Mouse (Mus musculus) midbrain, embryonic 15.5 days (tissue): ENCODE data around the gene Pipox. TPM values are rescaled to one million over a fixed set of nuclear protein-coding genes. Genes with fewer than 3 reads are reported as not detected.

Experiments
- ATAC-seq: fragments of 200-750 bp; cut with Nextera tagmentation; replicated peaks from 2 replicates; pipeline ENCODE4 v1.8.0; 2017; ENCODE audit warnings: moderate TSS enrichment
- H3K27ac ChIP-seq: fragments of 300-500 bp; sonication (generic); 2 replicates; pipeline ENCODE4 v1.5.1; 2015; ENCODE audit warnings: mild to moderate bottlenecking, inconsistent platforms
- H3K27me3 ChIP-seq: fragments of 300-500 bp; sonication (generic); replicated peaks from 2 replicates; pipeline ENCODE4 v1.6.1; 2015; ENCODE audit warnings: inconsistent platforms
- H3K36me3 ChIP-seq: fragments of 300-500 bp; sonication (generic); replicated peaks from 2 replicates; pipeline ENCODE4 v1.6.1; 2015; ENCODE audit warnings: inconsistent platforms
- H3K4me1 ChIP-seq: fragments of 300-500 bp; sonication (generic); 2 replicates; pipeline ENCODE4 v1.6.1; 2015; ENCODE audit warnings: inconsistent platforms
- H3K4me2 ChIP-seq: fragments of 300-500 bp; sonication (generic); 2 replicates; pipeline ENCODE4 v1.6.1; 2015; ENCODE audit warnings: inconsistent platforms, mild to moderate bottlenecking, moderate library complexity
- H3K4me3 ChIP-seq: fragments of 300-500 bp; sonication (generic); 2 replicates; pipeline ENCODE4 v1.5.1; 2015; ENCODE audit warnings: mild to moderate bottlenecking, inconsistent platforms
- H3K9ac ChIP-seq: fragments of 300-500 bp; sonication (generic); 2 replicates; pipeline ENCODE4 v1.6.1; 2015; ENCODE audit warnings: mild to moderate bottlenecking, inconsistent platforms
- H3K9me3 ChIP-seq: fragments of 300-500 bp; sonication (generic); 2 replicates; pipeline ENCODE4 v1.6.1; 2016; ENCODE audit warnings: inconsistent platforms
- WGBS: fragments of 180-500 bp; shearing (Covaris S2); methylation state at CpG from one replicate; pipeline ENCODE4 v1.1.7; 2015; ENCODE audit warnings: mixed read lengths; 5-methylcytosine and 5-hydroxymethylcytosine counted together
- polyA plus RNA-seq: library from polyadenylated mRNA; unstranded; fragments of >200 nt; fragmentation: Nextera tagmentation; extraction: Ambion mirVana; gene quantifications from 2 replicates; pipeline ENCODE4 v1.2.1, GENCODE M21; 2015

Pipox gene
- polyA plus RNA-seq, 1 experiment from 2014 or later, result 5.7 TPM

GRCm38 (mm10) chr11:77832541-77832940, 61.4 kb downstream of the Pipox start:
- peaks cover 29% of the 10 kb centered on the region; the same call in 1 of the 2 replicates for H3K36me3 ChIP-seq
- 91% methylated on average over 4 of the region's 4 CpGs for WGBS
- H3K27me3 ChIP-seq, result no peaks in the 10 kb centered on the region

GRCm38 (mm10) chr11:77830875-77831274, 63.0 kb downstream of the Pipox start:
- no peak overlapping the region for H3K4me2 ChIP-seq
- H3K9ac ChIP-seq, result no peak overlapping the region
- H3K36me3 ChIP-seq, result peaks cover 18% of the 10 kb centered on the region; the same call in 1 of the 2 replicates
- no peaks in the 10 kb centered on the region for H3K27me3 ChIP-seq
- H3K4me3 ChIP-seq, result no peak overlapping the region
- ATAC-seq, result no peak
- peaks cover 21% of the 10 kb centered on the region for H3K4me1 ChIP-seq
- H3K9me3 ChIP-seq, result no peaks in the 10 kb centered on the region
- no peak overlapping the region for H3K27ac ChIP-seq
- WGBS, result 54% methylated on average over 7 of the region's 7 CpGs

More at GRCm38 (mm10) chr11:77832541-77832940, 61.4 kb downstream of the Pipox start:
- no peak overlapping the region for H3K9ac ChIP-seq
- H3K9me3 ChIP-seq, result no peaks in the 10 kb centered on the region
- no peak overlapping the region for H3K4me2 ChIP-seq
- H3K4me1 ChIP-seq, result peaks cover 5% of the 10 kb centered on the region; the same call in 1 of the 2 replicates
- H3K4me3 ChIP-seq, result no peak overlapping the region
- no peak for ATAC-seq
- no peak overlapping the region for H3K27ac ChIP-seq

Other genes with a start within 250 kb of the Pipox start
- 3.6 and 4.7 TPM in 2 replicates for gene Nufip2, start 207.9 kb downstream of the Pipox start, polyA plus RNA-seq
- 0.31 and 0.53 TPM in 2 replicates for gene Cryba1, start 168.8 kb downstream of the Pipox start, polyA plus RNA-seq
- 51.9 and 58.5 TPM in 2 replicates for gene Myo18a, start 130.8 kb downstream of the Pipox start, polyA plus RNA-seq
- 2.3 and 3.0 TPM in 2 replicates for gene Gm10277, start 106.3 kb downstream of the Pipox start, polyA plus RNA-seq
- 159 and 162 TPM in 2 replicates for gene Sez6, start 36.7 kb upstream of the Pipox start, polyA plus RNA-seq
- gene Phf12, start 88.7 kb upstream of the Pipox start, polyA plus RNA-seq, result 19.2 and 20.7 TPM in 2 replicates
- gene Dhrs13, start 138.2 kb upstream of the Pipox start, polyA plus RNA-seq, result 51.8 and 52.7 TPM in 2 replicates
- gene Flot2, start 143.8 kb upstream of the Pipox start, polyA plus RNA-seq, result 76.7 and 80.4 TPM in 2 replicates
- 31.7 and 33.5 TPM in 2 replicates for gene Eral1, start 186.3 kb upstream of the Pipox start, polyA plus RNA-seq
- 33.0 and 33.4 TPM in 2 replicates for gene Fam222b, start 200.6 kb upstream of the Pipox start, polyA plus RNA-seq